Mouse (Mus musculus): ENCODE results near the gene Rhebl1. TPM values are rescaled to one million over a fixed set of nuclear protein-coding genes. Genes with fewer than 3 reads are reported as not detected.
A peak's percentile ranks its signal among the peaks of the same experiment; 100 is the strongest.

Gene Rhebl1
- total RNA-seq, 1 experiment from 2014 or later: 12.0 TPM

GRCm38 (mm10) chr15:98917091-98917490 is 22.8 kb upstream of the Rhebl1 start:
- no peak for ATAC-seq (replicated peaks; ENCODE audit: low read depth, poor library complexity, severe bottlenecking)

- no peak for ATAC-seq (replicated peaks; ENCODE audit: low read depth, poor library complexity, severe bottlenecking)
These were observed 21.7 kb upstream of the Rhebl1 start for GRCm38 (mm10) chr15:98916016-98916415.

- no peak for ATAC-seq (replicated peaks; ENCODE audit: low read depth, poor library complexity, severe bottlenecking)
These were observed 20.6 kb upstream of the Rhebl1 start for GRCm38 (mm10) chr15:98914903-98915302.

- ATAC-seq (replicated peaks; ENCODE audit: low read depth, poor library complexity, severe bottlenecking): 0 out of 2 replicates have a peak, but pooled peaks have one; percentile 45
These were observed 10.4 kb upstream of the Rhebl1 start for GRCm38 (mm10) chr15:98904692-98905091.

GRCm38 (mm10) chr15:98902600-98902999 is 8.3 kb upstream of the Rhebl1 start:
- ATAC-seq (replicated peaks; ENCODE audit: low read depth, poor library complexity, severe bottlenecking): no peak

- no peak for ATAC-seq (replicated peaks; ENCODE audit: low read depth, poor library complexity, severe bottlenecking)
These were observed 7.2 kb upstream of the Rhebl1 start for GRCm38 (mm10) chr15:98901530-98901929.

- ATAC-seq (replicated peaks; ENCODE audit: low read depth, poor library complexity, severe bottlenecking): no peak; the same call in 1 of the 2 replicates
These were observed 3.8 kb upstream of the Rhebl1 start, which contains the start of gene Dhh for GRCm38 (mm10) chr15:98897928-98898800. Gene Dhh, minus strand, starts transcription at chr15:98898540.

GRCm38 (mm10) chr15:98897495-98897894 is 3.2 kb upstream of the Rhebl1 start:
- no peak for ATAC-seq (replicated peaks; ENCODE audit: low read depth, poor library complexity, severe bottlenecking)

- ATAC-seq (replicated peaks; ENCODE audit: low read depth, poor library complexity, severe bottlenecking): no peak
These were observed 1.6 kb upstream of the Rhebl1 start for GRCm38 (mm10) chr15:98895635-98896589.

GRCm38 (mm10) chr15:98894746-98895634 is 650 bp upstream of the Rhebl1 start:
- no peak for ATAC-seq (replicated peaks; ENCODE audit: low read depth, poor library complexity, severe bottlenecking)

- no peak for ATAC-seq (replicated peaks; ENCODE audit: low read depth, poor library complexity, severe bottlenecking)
These were observed 1.3 kb downstream of the Rhebl1 start for GRCm38 (mm10) chr15:98893036-98893435.

GRCm38 (mm10) chr15:98891907-98892606 is 2.3 kb downstream of the Rhebl1 start:
- peak; percentile 89 for ATAC-seq (replicated peaks; ENCODE audit: low read depth, poor library complexity, severe bottlenecking)

- ATAC-seq (replicated peaks; ENCODE audit: low read depth, poor library complexity, severe bottlenecking): no peak
These were observed 3.1 kb downstream of the Rhebl1 start for GRCm38 (mm10) chr15:98891198-98891742.

- ATAC-seq (replicated peaks; ENCODE audit: low read depth, poor library complexity, severe bottlenecking): no peak
These were observed 6.8 kb downstream of the Rhebl1 start for GRCm38 (mm10) chr15:98887526-98887925.

- no peak for ATAC-seq (replicated peaks; ENCODE audit: low read depth, poor library complexity, severe bottlenecking)
These were observed 7.5 kb downstream of the Rhebl1 start for GRCm38 (mm10) chr15:98886667-98887387.

- no peak for ATAC-seq (replicated peaks; ENCODE audit: low read depth, poor library complexity, severe bottlenecking)
These were observed 10.2 kb downstream of the Rhebl1 start for GRCm38 (mm10) chr15:98884106-98884505.

GRCm38 (mm10) chr15:98883661-98884060 is 10.7 kb downstream of the Rhebl1 start:
- no peak for ATAC-seq (replicated peaks; ENCODE audit: low read depth, poor library complexity, severe bottlenecking)

- ATAC-seq (replicated peaks; ENCODE audit: low read depth, poor library complexity, severe bottlenecking): peak; percentile 12
These were observed 12.7 kb downstream of the Rhebl1 start for GRCm38 (mm10) chr15:98881656-98882008.

Measured in common myeloid progenitor, adult 5-6 weeks (primary cell).